Mouse (Mus musculus): ENCODE data around the gene Usp30. TPM values are rescaled to one million over a fixed set of nuclear protein-coding genes. Genes with fewer than 3 reads are reported as not detected.

The Usp30 gene
- 13.0 and 16.4 TPM in 2 replicates for polyA plus RNA-seq (2015; fragmentation: Nextera tagmentation; extraction: Ambion mirVana)

- Histone ChIP-seq H3K36me3 (no peaks in the 10 kb centered on the region), H3K27ac (no peak within 1 kb of the TSS), H3K4me2 (no peak within 1 kb of the TSS), H3K4me1 (no peaks in the 10 kb centered on the region), H3K27me3 (no peaks in the 10 kb centered on the region), H3K9ac (no peak within 1 kb of the TSS), H3K4me3 (no peak within 1 kb of the TSS), H3K9me3 (no peaks in the 10 kb centered on the region)
- no peak for ATAC-seq (ENCODE audit: insufficient number of reproducible peaks, insufficient read depth, low FRiP score, low TSS enrichment, low read depth)
- WGBS = 93% methylated on average over 6 of the region's 6 CpGs
Measured at GRCm38 (mm10) chr5:114065161-114065560, at the start of gene Usp30. TSS of gene Usp30 (plus strand) at chr5:114065461.

GRCm38 (mm10) chr5:114024390-114024789, 40.9 kb upstream of the Usp30 start:
- Histone ChIP-seq H3K4me1 (peaks cover 6% of the 10 kb centered on the region; the same call in 1 of the 2 replicates), H3K27ac (no peak overlapping the region), H3K9ac (no peak overlapping the region), H3K27me3 (no peaks in the 10 kb centered on the region), H3K4me3 (no peak overlapping the region), H3K36me3 (no peaks in the 10 kb centered on the region), H3K9me3 (no peaks in the 10 kb centered on the region), H3K4me2 (no peak overlapping the region)
- WGBS = 56% methylated on average over 6 of the region's 6 CpGs
- ATAC-seq (ENCODE audit: insufficient number of reproducible peaks, insufficient read depth, low FRiP score, low TSS enrichment, low read depth) = no peak

GRCm38 (mm10) chr5:114024885-114025284, 40.4 kb upstream of the Usp30 start:
- no peak for ATAC-seq (ENCODE audit: insufficient number of reproducible peaks, insufficient read depth, low FRiP score, low TSS enrichment, low read depth)
- Histone ChIP-seq H3K4me3 (no peak overlapping the region), H3K4me2 (peak overlapping the region; percentile 22), H3K9ac (no peak overlapping the region), H3K27ac (no peak overlapping the region), H3K9me3 (no peaks in the 10 kb centered on the region), H3K4me1 (peaks cover 6% of the 10 kb centered on the region; the same call in 1 of the 2 replicates), H3K27me3 (no peaks in the 10 kb centered on the region), H3K36me3 (no peaks in the 10 kb centered on the region)
- WGBS = 8% methylated on average over 9 of the region's 10 CpGs

DNA sequence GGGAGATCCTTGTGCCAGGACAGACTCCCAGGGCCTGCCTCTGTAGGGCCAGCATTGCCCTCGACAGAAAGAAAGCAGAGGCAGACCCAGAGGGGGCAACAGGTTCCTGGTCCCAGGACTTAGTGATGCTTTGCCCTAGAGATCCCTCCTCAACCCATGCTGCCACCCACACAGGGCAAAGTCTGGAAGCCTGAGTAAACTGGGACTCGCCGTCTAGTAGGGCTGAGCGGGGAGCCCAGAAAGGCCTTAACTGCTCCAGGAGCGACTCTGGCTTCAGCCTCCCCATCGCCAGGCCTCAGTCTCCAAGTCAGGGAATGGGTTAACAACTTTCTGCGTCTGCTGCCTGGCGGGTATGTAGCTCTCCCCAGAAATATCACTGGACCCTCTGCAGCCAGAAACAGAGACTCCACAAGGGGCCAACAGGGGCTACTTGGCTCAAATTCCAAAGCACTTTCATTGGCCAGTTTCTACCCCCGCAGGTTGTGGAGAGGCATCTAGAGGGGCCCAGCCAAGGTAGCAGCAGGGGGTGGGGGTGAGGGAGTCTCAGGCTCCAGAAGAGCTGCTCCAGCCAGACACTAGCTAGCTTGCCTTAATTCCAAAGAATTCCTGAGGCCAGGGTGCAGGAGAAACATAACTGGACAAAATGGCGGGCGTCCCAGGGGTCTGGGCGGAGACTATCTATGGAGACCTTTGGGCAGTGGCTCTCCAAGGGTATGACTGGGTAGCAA, 37.9 kb upstream of the Usp30 start:
- H3K27me3 ChIP-seq = no peaks in the 10 kb centered on the region
- H3K4me3 ChIP-seq = no peak overlapping the region
- no peak for ATAC-seq (ENCODE audit: insufficient number of reproducible peaks, insufficient read depth, low FRiP score, low TSS enrichment, low read depth)
- H3K4me1 ChIP-seq = peaks cover 6% of the 10 kb centered on the region; the same call in 1 of the 2 replicates
- no peak overlapping the region for H3K9ac ChIP-seq
- H3K4me2 ChIP-seq = no peak overlapping the region
- H3K36me3 ChIP-seq = no peaks in the 10 kb centered on the region
- WGBS = 85% methylated on average over 12 of the region's 12 CpGs
- no peaks in the 10 kb centered on the region for H3K9me3 ChIP-seq
- no peak overlapping the region for H3K27ac ChIP-seq

DNA sequence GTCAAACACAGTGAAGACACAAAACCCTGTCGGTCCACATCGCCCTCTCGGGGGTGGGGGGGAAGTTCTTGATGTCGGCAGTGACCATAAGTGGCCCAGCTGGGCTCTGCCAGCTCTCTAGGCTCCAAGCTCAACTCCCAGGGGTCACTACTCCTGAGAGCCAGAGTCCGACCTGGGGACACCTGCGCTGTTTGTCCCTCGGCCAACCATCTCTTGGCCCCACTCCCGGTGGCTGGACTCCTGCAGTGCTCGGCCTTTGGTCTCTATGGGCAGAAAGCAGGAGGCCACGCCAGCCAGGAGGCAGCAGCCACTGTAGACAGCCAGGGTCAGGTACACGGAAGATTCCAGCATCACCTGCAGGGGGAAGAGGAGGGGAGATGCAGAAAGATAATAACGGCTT, 37.1 kb upstream of the Usp30 start:
- H3K4me3 ChIP-seq = no peak overlapping the region
- H3K27me3 ChIP-seq = no peaks in the 10 kb centered on the region
- no peak overlapping the region for H3K4me2 ChIP-seq
- no peak overlapping the region for H3K9ac ChIP-seq
- peaks cover 6% of the 10 kb centered on the region; the same call in 1 of the 2 replicates for H3K4me1 ChIP-seq
- 86% methylated on average over 12 of the region's 12 CpGs for WGBS
- no peaks in the 10 kb centered on the region for H3K9me3 ChIP-seq
- H3K36me3 ChIP-seq = no peaks in the 10 kb centered on the region
- no peak for ATAC-seq (ENCODE audit: insufficient number of reproducible peaks, insufficient read depth, low FRiP score, low TSS enrichment, low read depth)
- H3K27ac ChIP-seq = no peak overlapping the region

GRCm38 (mm10) chr5:114030652-114031051, 34.6 kb upstream of the Usp30 start:
- ATAC-seq (ENCODE audit: insufficient number of reproducible peaks, insufficient read depth, low FRiP score, low TSS enrichment, low read depth) = no peak
- 89% methylated on average over 12 of the region's 12 CpGs for WGBS
- Histone ChIP-seq H3K36me3 (no peaks in the 10 kb centered on the region), H3K9me3 (no peaks in the 10 kb centered on the region), H3K27me3 (no peaks in the 10 kb centered on the region), H3K4me2 (no peak overlapping the region), H3K27ac (no peak overlapping the region), H3K9ac (no peak overlapping the region), H3K4me3 (no peak overlapping the region), H3K4me1 (0 out of 2 replicates have a peak, but pooled peaks cover 2% of the 10 kb centered on the region)

DNA sequence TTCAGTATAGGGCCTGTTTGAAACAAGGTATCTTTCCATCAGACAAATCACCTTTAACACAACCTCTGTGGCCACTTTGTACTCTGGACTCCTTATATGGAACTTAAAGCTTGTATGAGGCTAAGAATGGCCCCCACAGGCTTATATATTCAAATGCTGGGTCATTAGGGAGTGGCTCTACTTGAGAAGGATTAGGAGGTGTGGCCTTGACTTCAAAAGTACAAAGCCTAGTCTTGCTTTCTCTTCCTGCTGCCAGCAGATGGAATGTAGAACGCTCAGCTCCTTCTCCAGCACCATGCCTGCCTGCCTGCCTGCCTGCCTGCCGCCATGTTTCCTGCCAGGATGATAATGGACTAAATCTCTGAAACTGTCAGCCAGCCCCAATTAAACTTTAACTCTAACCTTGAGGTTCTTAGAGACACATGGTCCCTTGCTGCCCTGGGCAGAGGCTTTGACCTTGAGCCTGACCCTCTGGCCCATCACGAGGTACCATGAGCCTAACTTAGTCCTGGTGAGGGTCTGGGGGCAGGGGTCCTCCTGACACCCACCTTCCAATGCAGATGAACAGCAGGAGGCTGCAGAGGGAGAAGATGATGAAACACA, 33.0 kb upstream of the Usp30 start:
- WGBS = 80% methylated on average over 3 of the region's 3 CpGs

GRCm38 (mm10) chr5:114034393-114034792, 30.9 kb upstream of the Usp30 start:
- no peak for ATAC-seq (ENCODE audit: insufficient number of reproducible peaks, insufficient read depth, low FRiP score, low TSS enrichment, low read depth)
- H3K4me3 ChIP-seq = no peak overlapping the region
- no peaks in the 10 kb centered on the region for H3K27me3 ChIP-seq
- H3K4me2 ChIP-seq = no peak overlapping the region
- H3K4me1 ChIP-seq = peaks cover 15% of the 10 kb centered on the region; the same call in 1 of the 2 replicates
- H3K36me3 ChIP-seq = no peaks in the 10 kb centered on the region
- no peak overlapping the region for H3K27ac ChIP-seq
- WGBS = 77% methylated on average over 7 of the region's 7 CpGs
- no peak overlapping the region for H3K9ac ChIP-seq
- H3K9me3 ChIP-seq = no peaks in the 10 kb centered on the region

More for the DNA sequence above, 33.0 kb upstream of the Usp30 start:
- no peaks in the 10 kb centered on the region for H3K36me3 ChIP-seq
- H3K27me3 ChIP-seq = no peaks in the 10 kb centered on the region
- H3K4me2 ChIP-seq = no peak overlapping the region
- no peak for ATAC-seq (ENCODE audit: insufficient number of reproducible peaks, insufficient read depth, low FRiP score, low TSS enrichment, low read depth)
- H3K9ac ChIP-seq = no peak overlapping the region
- H3K9me3 ChIP-seq = no peaks in the 10 kb centered on the region
- H3K27ac ChIP-seq = no peak overlapping the region
- no peak overlapping the region for H3K4me3 ChIP-seq
- peaks cover 15% of the 10 kb centered on the region; the same call in 1 of the 2 replicates for H3K4me1 ChIP-seq

DNA sequence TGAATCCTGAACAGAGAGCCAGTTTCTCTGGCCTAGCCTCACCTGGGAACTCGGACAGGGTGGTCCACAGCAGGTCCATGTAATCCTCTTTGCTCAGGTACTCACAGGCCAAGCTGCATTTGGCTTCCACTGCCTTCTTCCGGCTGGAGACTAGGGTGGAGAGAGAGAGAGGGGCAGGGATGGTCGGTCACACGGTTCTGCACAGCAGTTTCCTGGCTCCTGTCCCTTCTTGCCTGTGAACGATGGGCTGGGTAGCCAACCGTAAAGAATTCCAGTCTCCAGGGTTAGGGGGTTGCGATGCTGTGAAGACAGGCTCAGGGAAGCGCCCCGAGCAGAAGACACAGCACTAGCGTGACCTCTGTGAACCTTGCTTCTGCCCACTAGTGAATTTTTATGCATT, 30.1 kb upstream of the Usp30 start:
- WGBS = 50% methylated on average over 10 of the region's 10 CpGs
- peaks cover 15% of the 10 kb centered on the region; the same call in 1 of the 2 replicates for H3K4me1 ChIP-seq

DNA sequence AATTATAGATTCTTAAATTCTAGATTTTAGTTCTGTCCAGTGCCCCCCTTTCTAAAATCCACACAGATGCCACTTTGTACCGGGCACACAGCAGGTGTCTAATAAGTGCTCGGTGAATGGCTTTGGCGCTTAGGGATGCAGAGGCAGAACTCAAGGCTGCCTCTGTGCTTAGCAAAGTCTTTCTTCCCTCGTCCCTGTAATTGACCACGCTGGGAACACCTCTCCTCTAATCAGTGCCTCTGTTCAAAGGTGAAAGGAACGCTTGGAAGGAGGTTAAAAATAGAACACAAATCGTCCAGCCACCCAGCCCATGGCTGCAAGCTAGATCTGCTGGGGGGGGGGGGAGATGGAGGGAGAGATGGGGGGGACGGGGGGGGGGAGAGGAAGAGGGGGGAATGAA, 24.8 kb upstream of the Usp30 start:
- Histone ChIP-seq H3K27ac (no peak overlapping the region), H3K27me3 (peaks cover 6% of the 10 kb centered on the region; the same call in 1 of the 2 replicates), H3K9ac (no peak overlapping the region), H3K4me1 (peaks cover 15% of the 10 kb centered on the region; the same call in 1 of the 2 replicates), H3K36me3 (no peaks in the 10 kb centered on the region), H3K4me2 (no peak overlapping the region), H3K9me3 (no peaks in the 10 kb centered on the region), H3K4me3 (no peak overlapping the region)
- ATAC-seq (ENCODE audit: insufficient number of reproducible peaks, insufficient read depth, low FRiP score, low TSS enrichment, low read depth) = no peak
- WGBS = 23% methylated on average over 7 of the region's 8 CpGs

More for the DNA sequence above, 30.1 kb upstream of the Usp30 start:
- Histone ChIP-seq H3K9me3 (no peaks in the 10 kb centered on the region), H3K9ac (no peak overlapping the region), H3K4me3 (no peak overlapping the region), H3K36me3 (no peaks in the 10 kb centered on the region), H3K4me2 (no peak overlapping the region), H3K27me3 (no peaks in the 10 kb centered on the region), H3K27ac (no peak overlapping the region)
- no peak for ATAC-seq (ENCODE audit: insufficient number of reproducible peaks, insufficient read depth, low FRiP score, low TSS enrichment, low read depth)

GRCm38 (mm10) chr5:114040911-114041310, 24.4 kb upstream of the Usp30 start:
- Histone ChIP-seq H3K27ac (no peak overlapping the region), H3K9ac (no peak overlapping the region), H3K9me3 (no peaks in the 10 kb centered on the region), H3K4me1 (peaks cover 11% of the 10 kb centered on the region; the same call in 1 of the 2 replicates), H3K27me3 (peaks cover 6% of the 10 kb centered on the region; the same call in 1 of the 2 replicates), H3K4me3 (no peak overlapping the region), H3K4me2 (no peak overlapping the region), H3K36me3 (no peaks in the 10 kb centered on the region)
- 63% methylated on average over 1 of the region's 1 CpGs for WGBS
- ATAC-seq (ENCODE audit: insufficient number of reproducible peaks, insufficient read depth, low FRiP score, low TSS enrichment, low read depth) = no peak

Measured in embryonic facial prominence, embryonic 13.5 days (tissue).